Mouse (Mus musculus): ENCODE measurements at regions not wholly inside any gene's neighbourhood (a gene's known extent, or its start where the extent isn't known, plus 50 kb on each side); places are given as distances from the start of the nearest gene placed in this dataset.

- DNase-seq = no peak
- WGBS = 89% methylated on average over 5 of the region's 5 CpGs
- no peaks in the 10 kb centered on the region for H3K4me1 ChIP-seq (ENCODE audit: control insufficient read depth, insufficient read depth, low read length)
These were observed 2942.3 kb upstream of the Gm7489 start for GRCm38 (mm10) chr15:50942429-50942828.

GRCm38 (mm10) chr15:50944976-50945375 lies 2939.7 kb upstream of the Gm7489 start:
- TF ChIP-seq POLR2A (IDR thresholded peaks at IDR 0.05; ENCODE audit: borderline replicate concordance, extremely low read depth, low read depth, low read length) (no peak), CTCF (IDR thresholded peaks at IDR 0.05; ENCODE audit: insufficient read depth, low read length) (no peak)
- H3K4me3 ChIP-seq (replicated peaks; ENCODE audit: extremely low read depth, low read depth, low read length) = no peak overlapping the region
- H3K4me1 ChIP-seq (ENCODE audit: control insufficient read depth, insufficient read depth, low read length) = no peaks in the 10 kb centered on the region
- no peak for DNase-seq
- WGBS = 85% methylated on average over 4 of the region's 4 CpGs

More at GRCm38 (mm10) chr15:50942429-50942828, 2942.3 kb upstream of the Gm7489 start:
- TF ChIP-seq CTCF (IDR thresholded peaks at IDR 0.05; ENCODE audit: insufficient read depth, low read length) (no peak), POLR2A (IDR thresholded peaks at IDR 0.05; ENCODE audit: borderline replicate concordance, extremely low read depth, low read depth, low read length) (no peak)
- H3K4me3 ChIP-seq (replicated peaks; ENCODE audit: extremely low read depth, low read depth, low read length) = no peak overlapping the region

- no peak for DNase-seq
- 79% methylated on average over 3 of the region's 3 CpGs for WGBS
- H3K4me1 ChIP-seq (ENCODE audit: control insufficient read depth, insufficient read depth, low read length) = no peaks in the 10 kb centered on the region
- TF ChIP-seq CTCF (IDR thresholded peaks at IDR 0.05; ENCODE audit: insufficient read depth, low read length) = no peak
- no peak for TF ChIP-seq POLR2A (IDR thresholded peaks at IDR 0.05; ENCODE audit: borderline replicate concordance, extremely low read depth, low read depth, low read length)
- no peak overlapping the region for H3K4me3 ChIP-seq (replicated peaks; ENCODE audit: extremely low read depth, low read depth, low read length)
These were observed 2925.6 kb upstream of the Gm7489 start for GRCm38 (mm10) chr15:50959109-50959508.

GRCm38 (mm10) chr15:50963606-50964005 lies 2921.1 kb upstream of the Gm7489 start:
- Histone ChIP-seq H3K4me3 (replicated peaks; ENCODE audit: extremely low read depth, low read depth, low read length) (no peak overlapping the region), H3K4me1 (ENCODE audit: control insufficient read depth, insufficient read depth, low read length) (no peaks in the 10 kb centered on the region)
- DNase-seq = no peak
- WGBS = 80% methylated on average over 5 of the region's 5 CpGs
- TF ChIP-seq CTCF (IDR thresholded peaks at IDR 0.05; ENCODE audit: insufficient read depth, low read length) (no peak), POLR2A (IDR thresholded peaks at IDR 0.05; ENCODE audit: borderline replicate concordance, extremely low read depth, low read depth, low read length) (no peak)

- no peak for DNase-seq
- no peak for TF ChIP-seq POLR2A (IDR thresholded peaks at IDR 0.05; ENCODE audit: borderline replicate concordance, extremely low read depth, low read depth, low read length)
- no peak for TF ChIP-seq CTCF (IDR thresholded peaks at IDR 0.05; ENCODE audit: insufficient read depth, low read length)
- no peak overlapping the region for H3K4me3 ChIP-seq (replicated peaks; ENCODE audit: extremely low read depth, low read depth, low read length)
- WGBS = 79% methylated on average over 2 of the region's 2 CpGs
- H3K4me1 ChIP-seq (ENCODE audit: control insufficient read depth, insufficient read depth, low read length) = no peaks in the 10 kb centered on the region
These were observed 2920.5 kb upstream of the Gm7489 start for GRCm38 (mm10) chr15:50964236-50964635.

GRCm38 (mm10) chr15:50967176-50967575 lies 2917.5 kb upstream of the Gm7489 start:
- TF ChIP-seq CTCF (IDR thresholded peaks at IDR 0.05; ENCODE audit: insufficient read depth, low read length) (no peak), POLR2A (IDR thresholded peaks at IDR 0.05; ENCODE audit: borderline replicate concordance, extremely low read depth, low read depth, low read length) (no peak)
- WGBS = 71% methylated on average over 2 of the region's 2 CpGs
- Histone ChIP-seq H3K4me3 (replicated peaks; ENCODE audit: extremely low read depth, low read depth, low read length) (no peak overlapping the region), H3K4me1 (ENCODE audit: control insufficient read depth, insufficient read depth, low read length) (no peaks in the 10 kb centered on the region)
- no peak for DNase-seq

GRCm38 (mm10) chr15:50970637-50971036 lies 2914.1 kb upstream of the Gm7489 start:
- DNase-seq = no peak
- 49% methylated on average over 4 of the region's 4 CpGs for WGBS
- Histone ChIP-seq H3K4me1 (ENCODE audit: control insufficient read depth, insufficient read depth, low read length) (no peaks in the 10 kb centered on the region), H3K4me3 (replicated peaks; ENCODE audit: extremely low read depth, low read depth, low read length) (no peak overlapping the region)
- no peak for TF ChIP-seq POLR2A (IDR thresholded peaks at IDR 0.05; ENCODE audit: borderline replicate concordance, extremely low read depth, low read depth, low read length)
- TF ChIP-seq CTCF (IDR thresholded peaks at IDR 0.05; ENCODE audit: insufficient read depth, low read length) = no peak

- WGBS = 91% methylated on average over 13 of the region's 13 CpGs
- no peak for DNase-seq
- H3K4me3 ChIP-seq (replicated peaks; ENCODE audit: extremely low read depth, low read depth, low read length) = no peak overlapping the region
- H3K4me1 ChIP-seq (ENCODE audit: control insufficient read depth, insufficient read depth, low read length) = no peaks in the 10 kb centered on the region
- TF ChIP-seq CTCF (IDR thresholded peaks at IDR 0.05; ENCODE audit: insufficient read depth, low read length) (no peak), POLR2A (IDR thresholded peaks at IDR 0.05; ENCODE audit: borderline replicate concordance, extremely low read depth, low read depth, low read length) (no peak)
These were observed 2912.1 kb upstream of the Gm7489 start for GRCm38 (mm10) chr15:50972593-50972992.

- WGBS = 60% methylated on average over 9 of the region's 9 CpGs
- DNase-seq = no peak
- TF ChIP-seq CTCF (IDR thresholded peaks at IDR 0.05; ENCODE audit: insufficient read depth, low read length) = no peak
- no peak for TF ChIP-seq POLR2A (IDR thresholded peaks at IDR 0.05; ENCODE audit: borderline replicate concordance, extremely low read depth, low read depth, low read length)
- no peak overlapping the region for H3K4me3 ChIP-seq (replicated peaks; ENCODE audit: extremely low read depth, low read depth, low read length)
- H3K4me1 ChIP-seq (ENCODE audit: control insufficient read depth, insufficient read depth, low read length) = no peaks in the 10 kb centered on the region
These were observed 2910.5 kb upstream of the Gm7489 start for GRCm38 (mm10) chr15:50974002-50974754.

- TF ChIP-seq POLR2A (IDR thresholded peaks at IDR 0.05; ENCODE audit: borderline replicate concordance, extremely low read depth, low read depth, low read length) (no peak), CTCF (IDR thresholded peaks at IDR 0.05; ENCODE audit: insufficient read depth, low read length) (no peak)
- no peak overlapping the region for H3K4me3 ChIP-seq (replicated peaks; ENCODE audit: extremely low read depth, low read depth, low read length)
- no peaks in the 10 kb centered on the region for H3K4me1 ChIP-seq (ENCODE audit: control insufficient read depth, insufficient read depth, low read length)
- DNase-seq = no peak
- 83% methylated on average over 4 of the region's 4 CpGs for WGBS
These were observed 2895.2 kb upstream of the Gm7489 start for GRCm38 (mm10) chr15:50989457-50989856.

All from lung, adult 2 months (tissue).